20 mouse cellular contexts compared by ENCODE assay signal in genomic region chr16:3852586-3852985, GRCm38 (mm10). TPM values are rescaled to one million over a fixed set of nuclear protein-coding genes. Genes with fewer than 3 reads are reported as not detected.
DNase-seq lines count a peak whose midpoint lies in the region; ATAC-seq and TF ChIP-seq lines count a peak whose summit lies in the region.
"Had no signal": no experiment of that assay in that cellular context is flagged by ENCODE, and none has a peak within 500 bp of the region (broad histone marks: within the 10 kb centered on the region; RNA-seq: fewer than 3 reads in every experiment).

No protein-coding gene starts in this region.

- peaks cover 6% of the 10 kb centered on the region for H3K4me1 ChIP-seq in liver, embryonic 11.5 days (replicated peaks; ENCODE audit: control insufficient read depth, insufficient read depth, low read length)
- peaks cover 14% of the 10 kb centered on the region for H3K4me1 ChIP-seq in liver, embryonic 12.5 days
- 0 out of 2 replicates have a peak, but pooled peaks cover 2% of the 10 kb centered on the region for H3K4me1 ChIP-seq in stomach, postnatal 0 days (replicated peaks; ENCODE audit: control insufficient read depth, insufficient read depth)
- H3K4me1 ChIP-seq: limb, embryonic 12.5 days had no signal

- 56% methylated on average over 12 of the region's 12 CpGs for WGBS in liver, embryonic 11.5 days
- WGBS in liver, embryonic 12.5 days (ENCODE audit: insufficient replicate concordance) = 60% methylated on average over 12 of the region's 12 CpGs
- WGBS in stomach, postnatal 0 days = 31% methylated on average over 12 of the region's 12 CpGs

- no peak overlapping the region for H3K4me3 ChIP-seq in liver, embryonic 11.5 days (ENCODE audit: low read depth, low read length)
- H3K4me3 ChIP-seq in liver, embryonic 12.5 days = no peak overlapping the region
- H3K4me3 ChIP-seq in stomach, postnatal 0 days (ENCODE audit: low read depth, low read length) = no peak overlapping the region
- H3K4me3 ChIP-seq: forebrain, embryonic 12.5 days; limb, embryonic 12.5 days had no signal

- no peaks in the 10 kb centered on the region for H3K9me3 ChIP-seq in liver, embryonic 11.5 days (ENCODE audit: control insufficient read depth, low read length)
- no peaks in the 10 kb centered on the region for H3K9me3 ChIP-seq in liver, embryonic 12.5 days (replicated peaks)
- H3K9me3 ChIP-seq in stomach, postnatal 0 days (ENCODE audit: control insufficient read depth, low read length) = no peaks in the 10 kb centered on the region
- H3K9me3 ChIP-seq: forebrain, embryonic 12.5 days; limb, embryonic 12.5 days had no signal

- no peak overlapping the region for H3K4me2 ChIP-seq in liver, embryonic 11.5 days
- no peak overlapping the region for H3K4me2 ChIP-seq in liver, embryonic 12.5 days
- H3K4me2 ChIP-seq in stomach, postnatal 0 days (replicated peaks; ENCODE audit: low read depth) = no peak overlapping the region
- H3K4me2 ChIP-seq: forebrain, embryonic 12.5 days; limb, embryonic 12.5 days had no signal

- no peaks in the 10 kb centered on the region for H3K27me3 ChIP-seq in liver, embryonic 11.5 days (replicated peaks; ENCODE audit: control insufficient read depth, insufficient read depth, low read length)
- no peaks in the 10 kb centered on the region for H3K27me3 ChIP-seq in liver, embryonic 12.5 days (replicated peaks)
- H3K27me3 ChIP-seq in stomach, postnatal 0 days (ENCODE audit: control insufficient read depth, insufficient read depth, low read length) = no peaks in the 10 kb centered on the region
- H3K27me3 ChIP-seq: forebrain, embryonic 12.5 days; limb, embryonic 12.5 days had no signal

- H3K36me3 ChIP-seq in liver, embryonic 11.5 days (ENCODE audit: control insufficient read depth, insufficient read depth, low read length) = no peaks in the 10 kb centered on the region; the same call in 1 of the 2 replicates
- H3K36me3 ChIP-seq in liver, embryonic 12.5 days = no peaks in the 10 kb centered on the region
- no peaks in the 10 kb centered on the region for H3K36me3 ChIP-seq in stomach, postnatal 0 days (ENCODE audit: control insufficient read depth, insufficient read depth, low read length)
- H3K36me3 ChIP-seq: forebrain, embryonic 12.5 days; limb, embryonic 12.5 days had no signal

- peak; percentile 42 for DNase-seq in heart, adult 11 months
- DNase-seq in heart, adult 9 months (ENCODE audit: low spot score in 2 of 2) = no peak
- DNase-seq in liver, embryonic 11.5 days (ENCODE audit: low spot score) = peak; percentile 40
- peak; percentile 3 for DNase-seq in brain, embryonic 14.5 days (ENCODE audit: low read depth)
- DNase-seq in stomach, postnatal 0 days (ENCODE audit: low spot score) = peak; percentile 20
- no peak for DNase-seq in cerebellum, adult 9-11 months
- DNase-seq: cerebellum, adult 11-12 months; gastrocnemius, postnatal 36 days; kidney, adult 8-10 months; kidney, postnatal 36 days; lung, postnatal 36 days; retina, postnatal 1 day; right cerebral cortex, postnatal 4 days had no signal

- no peak overlapping the region for H3K9ac ChIP-seq in liver, embryonic 11.5 days (ENCODE audit: low read depth, low read length)
- H3K9ac ChIP-seq in liver, embryonic 12.5 days = no peak overlapping the region
- H3K9ac ChIP-seq in stomach, postnatal 0 days (ENCODE audit: low read length) = no peak overlapping the region
- H3K9ac ChIP-seq: forebrain, embryonic 12.5 days; limb, embryonic 12.5 days had no signal

- no peak for TF ChIP-seq CTCF in brain, embryonic 14.5 days (IDR thresholded peaks at IDR 0.05; ENCODE audit: borderline replicate concordance, extremely low read depth, insufficient read depth, insufficient read length)
- TF ChIP-seq CTCF in stomach, postnatal 0 days (IDR thresholded peaks at IDR 0.05; ENCODE audit: low read depth) = no peak

- TF ChIP-seq EP300 in stomach, postnatal 0 days (optimal IDR thresholded peaks at IDR 0.05) = no peak

- no peak overlapping the region for H3K27ac ChIP-seq in liver, embryonic 11.5 days (ENCODE audit: low read depth, low read length)
- no peak overlapping the region for H3K27ac ChIP-seq in liver, embryonic 12.5 days
- H3K27ac ChIP-seq in stomach, postnatal 0 days (replicated peaks) = no peak overlapping the region
- H3K27ac ChIP-seq: forebrain, embryonic 12.5 days; limb, embryonic 12.5 days had no signal

- no peak for ATAC-seq in liver, embryonic 11.5 days (replicated peaks; ENCODE audit: low FRiP score)
- no peak for ATAC-seq in liver, embryonic 12.5 days
- ATAC-seq in stomach, postnatal 0 days (ENCODE audit: low FRiP score, low TSS enrichment) = no peak

- TF ChIP-seq POLR2A in brain, embryonic 14.5 days (IDR thresholded peaks at IDR 0.05; ENCODE audit: borderline replicate concordance, extremely low read depth, insufficient read depth, insufficient read length, poor library complexity, severe bottlenecking) = no peak

RNA-seq across cellular contexts. Expression of gene Zfp174, which starts 5.5 kb away (rescaled TPM):
- polyA plus RNA-seq in liver, embryonic 11.5 days (2014; fragmentation: Nextera tagmentation; extraction: Ambion mirVana) = 0.47 and 0.62 TPM in 2 replicates
- polyA plus RNA-seq in liver, embryonic 12.5 days (2016; fragmentation: Nextera tagmentation; extraction: Ambion mirVana) = 0.38 and 0.41 TPM in 2 replicates
- 3.6 and 3.8 TPM in 2 replicates for polyA plus RNA-seq in brain, embryonic 14.5 days (2012; rRNA removed)
- polyA plus RNA-seq in stomach, postnatal 0 days (2015; fragmentation: Nextera tagmentation; extraction: Ambion mirVana) = 0.44 and 0.62 TPM in 2 replicates

RNA-seq across cellular contexts. Expression of gene Naa60, which starts 19.6 kb away (rescaled TPM):
- polyA plus RNA-seq in liver, embryonic 11.5 days (2014; fragmentation: Nextera tagmentation; extraction: Ambion mirVana) = 44.3 and 51.2 TPM in 2 replicates
- 28.1 and 30.3 TPM in 2 replicates for polyA plus RNA-seq in liver, embryonic 12.5 days (2016; fragmentation: Nextera tagmentation; extraction: Ambion mirVana)
- polyA plus RNA-seq in brain, embryonic 14.5 days (2012; rRNA removed) = 72.8 and 84.8 TPM in 2 replicates
- polyA plus RNA-seq in stomach, postnatal 0 days (2015; fragmentation: Nextera tagmentation; extraction: Ambion mirVana) = 26.7 and 30.8 TPM in 2 replicates

RNA-seq across cellular contexts. Expression of gene Olfr15, which starts 21.9 kb away (rescaled TPM):
- not detected in 2 replicates for polyA plus RNA-seq in liver, embryonic 11.5 days (2014; fragmentation: Nextera tagmentation; extraction: Ambion mirVana)
- polyA plus RNA-seq in liver, embryonic 12.5 days (2016; fragmentation: Nextera tagmentation; extraction: Ambion mirVana) = not detected in 2 replicates
- not detected in 2 replicates for polyA plus RNA-seq in brain, embryonic 14.5 days (2012; rRNA removed)
- polyA plus RNA-seq in stomach, postnatal 0 days (2015; fragmentation: Nextera tagmentation; extraction: Ambion mirVana) = not detected in 2 replicates
- polyA plus RNA-seq: C2C12; heart, embryonic 14.5 days; limb, embryonic 12.5 days; liver, embryonic 16.5 days; neural tube, embryonic 14.5 days had no signal

RNA-seq across cellular contexts. Expression of gene Zfp597, which starts 31.8 kb away (rescaled TPM):
- polyA plus RNA-seq in liver, embryonic 11.5 days (2014; fragmentation: Nextera tagmentation; extraction: Ambion mirVana) = 4.2 and 5.9 TPM in 2 replicates
- polyA plus RNA-seq in liver, embryonic 12.5 days (2016; fragmentation: Nextera tagmentation; extraction: Ambion mirVana) = 3.0 and 3.2 TPM in 2 replicates
- polyA plus RNA-seq in brain, embryonic 14.5 days (2012; rRNA removed) = 12.3 and 17.8 TPM in 2 replicates
- 2.2 and 3.5 TPM in 2 replicates for polyA plus RNA-seq in stomach, postnatal 0 days (2015; fragmentation: Nextera tagmentation; extraction: Ambion mirVana)

RNA-seq across cellular contexts. Expression of gene Gm20695, which starts 31.9 kb away (rescaled TPM):
- 0.88 and 3.2 TPM in 2 replicates for polyA plus RNA-seq in liver, embryonic 11.5 days (2014; fragmentation: Nextera tagmentation; extraction: Ambion mirVana)
- polyA plus RNA-seq in liver, embryonic 12.5 days (2016; fragmentation: Nextera tagmentation; extraction: Ambion mirVana) = 0.81 and 1.2 TPM in 2 replicates
- polyA plus RNA-seq in brain, embryonic 14.5 days (2012; rRNA removed) = 0.27 and 0.73 TPM in 2 replicates
- 0.75 and 1.9 TPM in 2 replicates for polyA plus RNA-seq in stomach, postnatal 0 days (2015; fragmentation: Nextera tagmentation; extraction: Ambion mirVana)

Comparison
In these comparisons a context has a peak if more than half of its experiments do, and no peak if none do; other contexts are left out.
1. DNase-seq: peak in heart, adult 11 months (single experiment), liver, embryonic 11.5 days (single experiment), brain, embryonic 14.5 days (single experiment) and stomach, postnatal 0 days (single experiment); none in heart, adult 9 months (0 of 2) and cerebellum, adult 9-11 months (single experiment).